Mouse (Mus musculus) leukemia stem cell, adult 10-12 weeks (primary cell): ENCODE data around the gene Ddi1. TPM values are rescaled to one million over a fixed set of nuclear protein-coding genes. Genes with fewer than 3 reads are reported as not detected.

Source experiments
- polyA plus RNA-seq: library from polyadenylated mRNA; stranded (reverse); fragments of >175 nt; gene quantifications from 2 replicates; pipeline ENCODE4 v1.2.3, GENCODE M21; 2012; ENCODE audit warnings: low replicate concordance

The Ddi1 gene
- not detected in 2 replicates for polyA plus RNA-seq

DNA sequence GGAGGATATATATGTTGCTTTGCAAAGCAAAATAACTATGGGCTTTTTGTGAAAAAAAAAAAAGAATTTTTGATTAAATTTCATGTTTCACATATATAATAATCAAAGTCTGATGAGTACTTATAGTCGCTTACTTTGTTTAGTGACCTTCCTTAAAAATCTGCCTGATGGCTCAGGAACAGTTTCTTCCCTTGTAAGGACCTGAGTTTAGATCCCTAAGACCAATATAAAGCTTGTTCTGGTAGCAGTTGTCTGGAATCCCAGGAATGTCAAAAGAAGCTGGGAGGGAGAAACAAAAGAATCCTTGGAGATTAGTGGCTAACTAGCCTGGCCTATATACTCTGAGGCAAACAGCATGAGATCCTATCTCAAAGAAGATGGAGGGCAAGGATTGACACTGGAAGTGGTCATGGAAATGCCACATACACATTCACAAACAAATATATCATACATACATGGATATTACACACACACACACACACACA is at the start of gene Ddi1:
Gene Ddi1, minus strand, starts transcription at position 51 of the 485 bp plus-strand sequence.

Other genes with a start within 250 kb of the Ddi1 start
- gene Pdgfd, start 101.3 kb downstream of the Ddi1 start, polyA plus RNA-seq: not detected in 2 replicates